Mouse (Mus musculus) left cerebral cortex, adult 2 months (tissue): ENCODE data around the gene Mtf2. TPM values are rescaled to one million over a fixed set of nuclear protein-coding genes. Genes with fewer than 3 reads are reported as not detected.
"Not testable (repeated sequence)": the region's sequence is repeated elsewhere in the genome, so short reads cannot be mapped to it uniquely, and the experiment has no call there.

ENCODE experiments used
- DNase-seq, 2 experiments: peaks; one replicate each; pipeline ENCODE4 v3.0.0; 2021 to 2022; ENCODE audit warnings: low spot score in 2 of 2, mixed read lengths in 1 of 2; ENCODE audit errors: extremely low spot score in 1 of 2
- H3K27ac ChIP-seq: fragments of 200-600 bp; 2 replicates; pipeline ENCODE4 v1.8.1; 2022
- H3K4me3 ChIP-seq: fragments of 200-600 bp; 2 replicates; pipeline ENCODE4 v1.8.1; 2022
- CTCF ChIP-seq: fragments of 200-600 bp; IDR thresholded peaks from 2 replicates; pipeline ENCODE4 v1.8.1; 2022; ENCODE audit warnings: antibody characterized with exemption, mild to moderate bottlenecking, moderate library complexity
- intact Hi-C: fragments of 180-260 bp; cut with DNase I; formaldehyde crosslinking; loops from one replicate; pipeline ENCODE4 v1.15.1; 2025
- long read RNA-seq, 2 experiments: library from polyadenylated mRNA; stranded (forward); transcript quantifications; one replicate each; pipeline ENCODE4 v2.0.0; 2021; ENCODE audit warnings: borderline mapping rate in 2 of 2
- total RNA-seq, 2 experiments: library from RNA; stranded (reverse); gene quantifications; 2 replicates each; pipeline ENCODE4 v1.2.3; 2021

The Mtf2 gene
- total RNA-seq, result 10 to 100 TPM; 63.9 to 68.0 TPM
- long read RNA-seq, experiment 1, full-length matches to known transcripts, result 8 of 27 reads
- long read RNA-seq, experiment 1, partial matches to known transcripts, result 3 of 27 reads
- long read RNA-seq, experiment 1, other reads (novel, unspliced or antisense), result 16 of 27 reads
- long read RNA-seq, experiment 2, full-length matches to known transcripts, result 4 of 17 reads
- long read RNA-seq, experiment 2, partial matches to known transcripts, result 0 of 17 reads
- long read RNA-seq, experiment 2, other reads (novel, unspliced or antisense), result 13 of 17 reads

DNA sequence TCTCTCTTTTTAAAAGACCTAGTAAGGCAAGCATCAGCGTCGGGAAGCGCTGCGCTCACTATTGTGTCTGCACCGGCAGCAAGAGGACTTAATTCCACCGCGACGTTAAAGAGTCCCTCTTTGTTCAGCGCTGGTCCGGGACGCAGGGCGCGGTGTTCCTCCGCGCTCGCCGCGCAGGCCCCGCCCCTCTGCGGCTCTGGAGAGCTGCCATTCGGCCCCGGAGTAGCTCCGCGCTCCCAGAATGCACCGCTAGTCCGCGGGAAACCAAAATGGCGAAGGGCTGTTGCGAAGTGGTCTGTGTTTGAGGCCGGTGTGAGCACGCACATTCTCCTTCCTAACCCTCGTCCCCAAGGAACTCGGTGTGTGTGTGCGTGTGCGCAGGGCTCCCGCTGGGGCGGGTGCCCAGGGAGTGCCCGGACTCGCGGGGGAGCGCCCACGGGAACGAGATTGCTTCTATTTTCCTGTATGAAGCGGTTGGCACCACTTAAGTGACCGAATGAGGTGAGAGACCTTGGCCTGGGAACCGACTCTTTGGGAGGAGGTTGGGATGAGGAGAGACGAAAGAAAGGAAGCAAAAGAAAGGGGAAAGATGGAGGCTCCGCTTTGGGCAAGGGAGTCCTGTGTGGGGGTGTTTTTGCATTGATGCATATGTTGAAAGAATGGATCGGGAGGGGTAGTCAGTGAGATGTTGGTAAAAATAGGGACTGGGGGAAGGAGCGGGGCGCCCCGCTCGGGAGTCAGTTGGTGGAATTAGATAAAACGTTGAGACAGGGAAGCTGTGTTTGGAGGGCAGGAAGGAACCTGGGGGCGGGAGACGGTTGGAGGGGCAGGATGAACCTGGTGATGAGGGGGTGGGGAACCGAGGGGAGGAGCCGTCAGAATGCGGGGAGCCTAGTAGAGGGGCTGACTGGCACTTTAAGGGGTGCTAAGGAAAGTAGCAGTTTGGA lies at the start of gene Mtf2:
Gene Mtf2 (plus strand): TSS at position 210 of the 947 bp plus-strand sequence.
- DNase-seq, result peak; percentile 97 to 98
- Histone ChIP-seq H3K4me3 (peak within 1 kb of the TSS; percentile 99), H3K27ac (peak within 1 kb of the TSS; percentile 90)
- peak; percentile 24 for TF ChIP-seq CTCF
- intact Hi-C loops, result loop anchor here (1.0 to 10.0 kb wide), 3 partner anchors 67 to 199 kb away; partner anchors contain the start of genes Ccdc18, Dr1, Fam69a and Tmed5

DNA sequence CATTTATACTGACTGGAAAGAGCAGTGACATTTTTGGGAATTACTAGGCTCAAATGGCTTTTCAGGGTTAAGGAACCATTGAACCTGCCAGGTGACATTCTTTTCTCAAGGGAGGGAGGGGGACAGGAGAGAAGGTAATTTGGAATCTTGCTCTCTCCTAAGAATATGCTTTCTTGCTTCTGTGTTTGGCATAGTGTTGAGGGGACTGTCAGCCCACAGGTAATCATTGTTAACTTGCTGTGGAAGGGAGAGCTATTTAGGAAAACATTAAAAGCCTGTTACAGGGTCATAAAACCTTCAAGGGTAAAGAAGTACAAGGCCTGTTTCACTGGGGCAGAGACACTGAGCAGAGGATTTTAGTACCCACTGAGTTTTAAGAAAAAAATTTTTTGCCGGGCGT lies 48.2 kb upstream of the Mtf2 start:
- no peak for DNase-seq
- intact Hi-C loops, result no loop called here
- TF ChIP-seq CTCF, result no peak
- Histone ChIP-seq H3K4me3 (no peak overlapping the region), H3K27ac (no peak overlapping the region)

DNA sequence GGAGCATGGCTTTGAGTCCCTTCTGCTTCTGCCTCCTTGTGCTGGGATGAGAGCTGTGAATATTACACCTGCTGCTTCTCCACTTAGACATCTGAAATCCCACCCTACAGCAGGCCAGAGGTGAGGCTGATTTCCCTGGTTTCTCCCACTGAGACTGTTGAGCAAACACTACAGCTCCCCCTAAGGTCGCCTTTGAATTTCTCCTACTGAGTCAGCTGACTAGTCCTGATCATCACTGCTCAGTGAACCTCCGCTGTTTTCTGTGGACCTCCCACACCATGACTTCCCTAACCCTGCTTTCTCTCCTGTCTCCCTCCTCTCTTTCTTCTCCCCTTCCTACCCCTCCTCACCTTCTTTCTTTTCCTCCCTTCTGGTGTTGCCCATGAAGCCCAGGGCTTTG lies 46.1 kb upstream of the Mtf2 start:
- no peak overlapping the region for H3K27ac ChIP-seq
- TF ChIP-seq CTCF, result no peak
- intact Hi-C loops, result no loop called here

DNA sequence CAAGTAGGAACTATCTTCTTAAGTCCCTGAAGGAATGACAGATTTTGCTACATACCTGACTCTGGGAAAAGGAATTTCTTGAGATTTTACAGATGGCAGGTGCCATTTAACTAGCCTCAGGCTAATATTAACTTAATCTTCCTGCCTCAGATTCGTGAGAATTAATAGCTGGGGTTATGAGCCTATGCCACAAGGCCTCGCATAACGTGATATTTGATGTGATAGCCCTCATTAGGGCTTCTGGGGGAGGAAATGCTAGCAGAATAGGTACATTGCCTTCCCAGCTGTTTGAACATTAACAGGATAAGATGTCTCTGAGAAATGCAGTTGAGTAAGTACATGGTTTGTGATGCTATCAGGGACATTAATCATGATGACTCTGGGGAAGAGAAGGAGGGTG lies 44.1 kb upstream of the Mtf2 start:
- Histone ChIP-seq H3K4me3 (no peak overlapping the region), H3K27ac (no peak overlapping the region)
- no peak for DNase-seq
- intact Hi-C loops, result no loop called here
- no peak for TF ChIP-seq CTCF

More for the DNA sequence above, 46.1 kb upstream of the Mtf2 start:
- no peak for DNase-seq
- no peak overlapping the region for H3K4me3 ChIP-seq

GRCm38 (mm10) chr5:108028230-108028629 lies 37.2 kb upstream of the Mtf2 start:
- no peak for DNase-seq
- Histone ChIP-seq H3K27ac (no peak overlapping the region), H3K4me3 (no peak overlapping the region)
- no peak for TF ChIP-seq CTCF
- intact Hi-C loops, result no loop called here

DNA sequence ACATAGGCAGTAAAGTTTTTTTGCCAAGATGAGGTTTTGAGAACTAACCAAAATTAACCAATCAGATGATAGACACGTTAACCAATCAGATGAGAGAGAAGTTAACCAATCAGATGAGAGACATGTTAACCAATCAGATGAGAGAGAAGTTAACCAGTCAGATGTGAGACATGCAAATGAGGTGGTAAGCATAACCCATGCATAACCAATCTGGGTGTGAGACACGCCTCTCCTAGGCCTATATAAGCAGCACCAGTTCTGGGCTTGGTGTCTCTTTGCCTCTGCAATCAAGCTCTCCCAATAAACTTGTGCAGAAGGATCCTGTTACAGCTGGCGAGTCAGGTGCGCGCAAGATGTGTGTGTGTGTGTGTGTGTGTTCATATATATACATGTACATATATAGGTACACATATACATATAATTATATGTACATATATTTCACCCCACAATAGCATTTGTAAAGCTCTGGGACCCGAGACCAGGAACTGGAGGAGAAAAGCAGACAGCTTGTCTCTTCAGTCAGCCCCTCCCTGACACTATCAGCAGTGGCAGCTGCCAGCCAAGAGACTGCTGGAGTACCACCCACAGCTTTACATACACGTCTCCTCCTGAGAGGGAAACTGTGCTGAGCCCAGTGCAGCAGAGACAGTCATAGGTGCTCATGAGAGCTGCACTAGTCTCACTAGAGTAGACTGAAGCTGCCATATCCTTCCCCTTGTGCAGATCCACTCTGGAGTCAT lies 36.5 kb upstream of the Mtf2 start:
- H3K4me3 ChIP-seq, H3K27ac ChIP-seq, intact Hi-C loops, DNase-seq: not testable (repeated sequence)

GRCm38 (mm10) chr5:108029968-108030367 lies 35.5 kb upstream of the Mtf2 start:
- Histone ChIP-seq H3K4me3 (no peak overlapping the region), H3K27ac (no peak overlapping the region)
- DNase-seq, result no peak
- intact Hi-C loops, result loop anchor here (5.0 kb wide), 1 partner anchor 108 kb away; no protein-coding TSS in a partner anchor
- peak; percentile 42 for TF ChIP-seq CTCF

- DNase-seq, result no peak
- TF ChIP-seq CTCF, result no peak
- intact Hi-C loops, result loop anchor here (5.0 kb wide), 1 partner anchor 109 kb away; no protein-coding TSS in a partner anchor
- H3K4me3 ChIP-seq, result no peak overlapping the region
- no peak overlapping the region for H3K27ac ChIP-seq
Measured at GRCm38 (mm10) chr5:108031267-108031666, 34.2 kb upstream of the Mtf2 start.

DNA sequence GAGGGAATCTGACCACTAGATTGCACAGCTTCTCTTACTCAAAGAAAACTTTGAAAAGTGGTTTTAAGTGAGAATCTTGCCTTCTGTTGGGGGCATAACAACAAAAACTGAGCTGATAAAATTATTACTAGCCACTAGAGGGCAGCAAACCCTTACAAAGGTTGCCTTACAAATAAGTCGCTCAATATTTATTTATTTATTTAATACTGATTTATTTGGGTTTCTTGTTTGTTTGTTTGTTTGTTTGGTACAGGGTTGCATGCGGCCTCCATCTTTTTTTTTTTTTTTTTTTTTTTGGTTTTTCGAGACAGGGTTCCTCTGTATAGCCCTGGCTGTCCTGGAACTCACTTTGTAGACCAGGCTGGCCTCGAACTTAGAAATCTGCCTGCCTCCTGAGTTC lies 31.3 kb upstream of the Mtf2 start:
- peak; percentile 70 for TF ChIP-seq CTCF
- Histone ChIP-seq H3K27ac (no peak overlapping the region), H3K4me3 (no peak overlapping the region)
- intact Hi-C loops, result loop anchor here (1.0 to 5.0 kb wide), 3 partner anchors 48 to 129 kb away; no protein-coding TSS in a partner anchor
- no peak for DNase-seq

DNA sequence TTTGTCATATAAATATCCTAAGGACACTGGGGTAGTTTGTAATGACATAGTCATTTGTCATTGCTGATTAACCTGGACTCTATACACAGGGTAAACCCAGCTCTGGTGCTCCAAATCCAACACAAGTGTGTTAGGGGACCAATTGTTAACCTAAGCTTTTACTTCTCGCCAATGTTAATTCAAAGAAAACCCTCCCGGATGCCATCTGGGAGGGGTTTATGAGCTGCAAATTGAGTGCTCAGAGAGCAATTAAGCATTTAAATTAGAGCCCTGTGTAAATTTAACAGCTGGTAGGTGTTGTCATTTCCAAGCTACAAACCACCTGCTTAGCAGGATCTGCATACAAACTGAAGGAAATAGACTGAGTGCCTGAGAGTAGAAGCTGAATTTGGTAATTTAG lies 30.0 kb upstream of the Mtf2 start:
- intact Hi-C loops, result loop anchor here (2.0 kb wide), 1 partner anchor 127 kb away; no protein-coding TSS in a partner anchor
- Histone ChIP-seq H3K27ac (no peak overlapping the region), H3K4me3 (no peak overlapping the region)
- DNase-seq, result no peak
- TF ChIP-seq CTCF, result no peak

- H3K4me3 ChIP-seq, result no peak overlapping the region
- DNase-seq, result no peak
- TF ChIP-seq CTCF, result no peak
Measured at GRCm38 (mm10) chr5:108042061-108042460, 23.4 kb upstream of the Mtf2 start.

More at GRCm38 (mm10) chr5:108042061-108042460, 23.4 kb upstream of the Mtf2 start:
- no peak overlapping the region for H3K27ac ChIP-seq
- intact Hi-C loops, result no loop called here
